ENCODE assay signal across 9 mouse cellular contexts in genomic region chr17:7284297-7284910, GRCm38 (mm10). TPM values are rescaled to one million over a fixed set of nuclear protein-coding genes. Genes with fewer than 3 reads are reported as not detected.
DNase-seq lines count a peak whose midpoint lies in the region; ATAC-seq and TF ChIP-seq lines count a peak whose summit lies in the region.
"Had no signal": no experiment of that assay in that cellular context is flagged by ENCODE, and none has a peak within 500 bp of the region (broad histone marks: within the 10 kb centered on the region; RNA-seq: fewer than 3 reads in every experiment).

No protein-coding gene starts in this region.

- no peak for TF ChIP-seq CTCF in stomach, postnatal 0 days (IDR thresholded peaks at IDR 0.05; ENCODE audit: low read depth)

- H3K27ac ChIP-seq in kidney, embryonic 15.5 days, result peak overlapping the region; percentile 37; the same call in 1 of the 2 replicates
- H3K27ac ChIP-seq in stomach, postnatal 0 days (replicated peaks), result peak overlapping the region; percentile 45; the same call in 1 of the 2 replicates

- no peak overlapping the region for H3K4me3 ChIP-seq in kidney, embryonic 15.5 days (replicated peaks)
- no peak overlapping the region for H3K4me3 ChIP-seq in stomach, postnatal 0 days (ENCODE audit: low read depth, low read length)

- 77% methylated on average over 8 of the region's 8 CpGs for WGBS in kidney, embryonic 15.5 days
- 44% methylated on average over 8 of the region's 8 CpGs for WGBS in stomach, postnatal 0 days

- H3K4me2 ChIP-seq in kidney, embryonic 15.5 days, result no peak overlapping the region
- no peak overlapping the region for H3K4me2 ChIP-seq in stomach, postnatal 0 days (replicated peaks; ENCODE audit: low read depth)

- H3K9me3 ChIP-seq in kidney, embryonic 15.5 days (replicated peaks), result no peaks in the 10 kb centered on the region
- H3K9me3 ChIP-seq in stomach, postnatal 0 days (ENCODE audit: control insufficient read depth, low read length), result no peaks in the 10 kb centered on the region

- peaks cover 34% of the 10 kb centered on the region for H3K36me3 ChIP-seq in kidney, embryonic 15.5 days
- no peaks in the 10 kb centered on the region for H3K36me3 ChIP-seq in stomach, postnatal 0 days (ENCODE audit: control insufficient read depth, insufficient read depth, low read length)

- H3K27me3 ChIP-seq in kidney, embryonic 15.5 days, result no peaks in the 10 kb centered on the region
- no peaks in the 10 kb centered on the region for H3K27me3 ChIP-seq in stomach, postnatal 0 days (ENCODE audit: control insufficient read depth, insufficient read depth, low read length)

- no peak overlapping the region for H3K9ac ChIP-seq in kidney, embryonic 15.5 days
- H3K9ac ChIP-seq in stomach, postnatal 0 days (ENCODE audit: low read length), result no peak overlapping the region

- no peak for TF ChIP-seq EP300 in stomach, postnatal 0 days (optimal IDR thresholded peaks at IDR 0.05)

- ATAC-seq in kidney, embryonic 15.5 days (replicated peaks; ENCODE audit: low FRiP score), result no peak
- ATAC-seq in stomach, postnatal 0 days (ENCODE audit: low FRiP score, low TSS enrichment), result peak; percentile 75

- peaks cover 36% of the 10 kb centered on the region for H3K4me1 ChIP-seq in kidney, embryonic 15.5 days
- peaks cover 5% of the 10 kb centered on the region; the same call in 1 of the 2 replicates for H3K4me1 ChIP-seq in stomach, postnatal 0 days (replicated peaks; ENCODE audit: control insufficient read depth, insufficient read depth)

- DNase-seq in cerebellum, postnatal 14 days, result peak; percentile 51 to 57
- DNase-seq in cerebellum, adult 8-10 months, result no peak
- DNase-seq in right cerebral cortex, postnatal 10 days (ENCODE audit: low spot score in 2 of 2), result peak; percentile 47 to 59
- DNase-seq in right cerebral cortex, postnatal 36 days (ENCODE audit: low spot score in 2 of 2), result no peak
- DNase-seq in stomach, postnatal 0 days (ENCODE audit: low spot score), result peak; percentile 61
- DNase-seq in c-Kit-positive CD71-positive TER-119-positive erythroid progenitor cells, embryonic 14.5 days (ENCODE audit: low spot score), result no peak
- DNase-seq in cerebellum, adult 9-11 months, result no peak

RNA-seq across cellular contexts. Expression of gene Tcp10a, which starts 40.0 kb away (rescaled TPM):
- polyA plus RNA-seq in kidney, embryonic 15.5 days (2015; fragmentation: Nextera tagmentation; extraction: Ambion mirVana), result not detected in 2 replicates
- 0.06 TPM in 1 of 2 replicates, not detected in the other for polyA plus RNA-seq in stomach, postnatal 0 days (2015; fragmentation: Nextera tagmentation; extraction: Ambion mirVana)
- polyA plus RNA-seq: C2C12 had no signal

Comparison
In these comparisons a context has a peak if more than half of its experiments do, and no peak if none do; other contexts are left out.
1. DNase-seq: peak in cerebellum, postnatal 14 days (2 of 2), right cerebral cortex, postnatal 10 days (2 of 2) and stomach, postnatal 0 days (single experiment); none in cerebellum, adult 8-10 months (single experiment), right cerebral cortex, postnatal 36 days (0 of 2), c-Kit-positive CD71-positive TER-119-positive erythroid progenitor cells, embryonic 14.5 days (single experiment) and cerebellum, adult 9-11 months (single experiment).